Mouse (Mus musculus): ENCODE data around the gene Tbc1d14.

DNA sequence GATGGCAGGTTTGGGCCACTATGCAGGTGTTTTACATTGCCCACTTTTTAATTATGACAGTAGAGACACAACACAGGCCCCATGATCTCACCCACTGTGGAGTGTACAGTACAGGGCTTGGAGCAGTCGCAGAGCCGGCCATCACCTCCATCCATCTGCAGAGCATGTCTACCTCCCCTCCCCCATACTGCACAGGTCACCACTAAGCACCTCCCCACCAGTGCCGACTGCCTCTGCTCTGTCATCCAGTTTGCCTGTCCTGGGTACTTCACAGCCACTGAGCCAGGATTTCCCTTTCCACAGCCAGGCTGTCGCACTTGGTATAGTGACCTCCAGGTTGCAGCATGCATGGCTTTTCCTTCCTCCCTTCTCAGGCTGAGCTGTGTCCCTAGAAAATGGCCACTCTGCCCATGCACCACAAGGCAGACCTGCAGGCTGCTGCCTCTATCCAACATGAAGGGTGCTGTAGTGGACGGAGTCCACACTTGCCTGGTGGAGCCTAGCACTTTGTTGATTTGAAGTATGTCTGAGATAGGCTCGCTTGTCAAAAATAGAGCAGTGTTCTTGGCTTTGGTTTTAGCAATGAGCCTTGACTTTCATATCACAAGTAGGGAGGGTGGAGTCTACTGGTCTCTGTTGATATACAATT is 143.2 kb downstream of the Tbc1d14 start:
- no peak for TF ChIP-seq CTCF (IDR thresholded peaks at IDR 0.05; ENCODE audit: low read depth, low read length)
- no peak for TF ChIP-seq POLR2A (IDR thresholded peaks at IDR 0.05; ENCODE audit: extremely low read depth, insufficient read depth, low read length)
